Mouse (Mus musculus) kidney, postnatal 0 days (tissue): ENCODE measurements around the gene Trim61. TPM values are rescaled to one million over a fixed set of nuclear protein-coding genes. Genes with fewer than 3 reads are reported as not detected.
"Not testable (repeated sequence)": the region's sequence is repeated elsewhere in the genome, so short reads cannot be mapped to it uniquely, and the experiment has no call there.

Experiments
- ATAC-seq: fragments of 200-750 bp; cut with Nextera tagmentation; replicated peaks from 2 replicates; pipeline ENCODE4 v1.8.0; 2017; ENCODE audit warnings: low read depth, moderate number of reproducible peaks, moderate TSS enrichment, moderate library complexity; ENCODE audit not compliant: low FRiP score
- DNase-seq: peaks from one replicate; pipeline ENCODE4 v3.0.0-alpha.2; 2016; ENCODE audit warnings: low spot score
- H3K27ac ChIP-seq: fragments of 300-500 bp; sonication (generic); 2 replicates; pipeline ENCODE4 v1.5.1; 2014; ENCODE audit warnings: mild to moderate bottlenecking
- H3K27me3 ChIP-seq: fragments of 300-500 bp; sonication (generic); 2 replicates; pipeline ENCODE4 v1.6.1; 2014; ENCODE audit warnings: low read length, mixed read lengths; ENCODE audit not compliant: insufficient read depth
- H3K36me3 ChIP-seq: fragments of 300-500 bp; sonication (generic); 2 replicates; pipeline ENCODE4 v1.6.1; 2014; ENCODE audit warnings: low read length, mixed read lengths; ENCODE audit not compliant: insufficient read depth
- H3K4me1 ChIP-seq: fragments of 300-500 bp; sonication (generic); replicated peaks from 2 replicates; pipeline ENCODE4 v1.6.1; 2014; ENCODE audit warnings: antibody characterized with exemption, low read length, mixed read lengths; ENCODE audit not compliant: insufficient read depth
- H3K4me2 ChIP-seq: fragments of 300-500 bp; sonication (generic); 2 replicates; pipeline ENCODE4 v1.6.1; 2014; ENCODE audit warnings: mild to moderate bottlenecking, low read length, moderate library complexity, mixed read lengths
- H3K4me3 ChIP-seq: fragments of 300-500 bp; sonication (generic); replicated peaks from 2 replicates; pipeline ENCODE4 v1.5.1; 2014; ENCODE audit warnings: low read depth, low read length
- H3K9ac ChIP-seq: fragments of 300-500 bp; sonication (generic); 2 replicates; pipeline ENCODE4 v1.6.1; 2014; ENCODE audit warnings: low read depth, low read length
- H3K9me3 ChIP-seq: fragments of 300-500 bp; sonication (generic); replicated peaks from 2 replicates; pipeline ENCODE4 v1.6.1; 2016; ENCODE audit warnings: low read length, inconsistent platforms, mixed read lengths
- CTCF ChIP-seq: IDR thresholded peaks from 2 replicates; pipeline ENCODE4 v1.5.1; 2016; ENCODE audit warnings: antibody characterized with exemption, low read depth, mild to moderate bottlenecking, moderate library complexity
- WGBS: fragments of 180-500 bp; shearing (Covaris S2); extraction: QIAGEN DNeasy Blood & Tissue Kit; methylation state at CpG from one replicate; pipeline ENCODE4 v1.1.7; 2014; 5-methylcytosine and 5-hydroxymethylcytosine counted together
- polyA plus RNA-seq: library from polyadenylated mRNA; unstranded; fragments of >200 nt; fragmentation: Nextera tagmentation; extraction: Ambion mirVana; gene quantifications from 2 replicates; pipeline ENCODE4 v1.2.1, GENCODE M21; 2015

The Trim61 gene
- polyA plus RNA-seq, 1 experiment from 2014 or later: 0.53 TPM

- Histone ChIP-seq H3K9me3 (no peaks in the 10 kb centered on the region), H3K4me3 (no peak overlapping the region), H3K27ac (no peak overlapping the region), H3K4me2 (no peak overlapping the region), H3K4me1 (no peaks in the 10 kb centered on the region), H3K9ac (no peak overlapping the region), H3K27me3 (no peaks in the 10 kb centered on the region), H3K36me3 (no peaks in the 10 kb centered on the region)
- WGBS: 45% methylated on average over 8 of the region's 8 CpGs
- peak; percentile 65 for DNase-seq
- ATAC-seq: no peak
- TF ChIP-seq CTCF: peak; percentile 83
Measured at GRCm38 (mm10) chr8:65022485-65022884, 4.2 kb upstream of the Trim61 start.

GRCm38 (mm10) chr8:65007616-65008015, 10.7 kb downstream of the Trim61 start:
- not testable (repeated sequence) for H3K36me3 ChIP-seq, H3K9ac ChIP-seq, H3K27me3 ChIP-seq, H3K27ac ChIP-seq, DNase-seq, H3K9me3 ChIP-seq, H3K4me2 ChIP-seq, ATAC-seq, H3K4me1 ChIP-seq, H3K4me3 ChIP-seq
- 75% methylated on average over 6 of the region's 6 CpGs for WGBS

GRCm38 (mm10) chr8:64998806-64999365, 19.4 kb downstream of the Trim61 start:
- Histone ChIP-seq H3K27ac (no peak overlapping the region), H3K4me3 (no peak overlapping the region), H3K36me3 (no peaks in the 10 kb centered on the region), H3K4me2 (no peak overlapping the region), H3K9me3 (no peaks in the 10 kb centered on the region), H3K27me3 (no peaks in the 10 kb centered on the region), H3K9ac (no peak overlapping the region), H3K4me1 (no peaks in the 10 kb centered on the region)
- 84% methylated on average over 4 of the region's 4 CpGs for WGBS
- no peak for TF ChIP-seq CTCF
- DNase-seq: no peak
- ATAC-seq: no peak

- Histone ChIP-seq H3K9ac (no peak within 1 kb of the TSS), H3K36me3 (no peaks in the 10 kb centered on the region), H3K27ac (no peak within 1 kb of the TSS), H3K4me3 (no peak within 1 kb of the TSS), H3K4me1 (no peaks in the 10 kb centered on the region), H3K4me2 (no peak within 1 kb of the TSS), H3K27me3 (no peaks in the 10 kb centered on the region), H3K9me3 (no peaks in the 10 kb centered on the region)
- no peak for ATAC-seq
- 81% methylated on average over 4 of the region's 4 CpGs for WGBS
- no peak for TF ChIP-seq CTCF
- DNase-seq: no peak
Measured at GRCm38 (mm10) chr8:64987731-64988130, 30.6 kb downstream of the Trim61 start, which contains the start of gene Trim75. Gene Trim75, minus strand, starts transcription at chr8:64987831.

- Histone ChIP-seq H3K27me3 (no peaks in the 10 kb centered on the region), H3K27ac (no peak overlapping the region), H3K36me3 (no peaks in the 10 kb centered on the region), H3K4me2 (no peak overlapping the region), H3K9ac (no peak overlapping the region), H3K4me1 (no peaks in the 10 kb centered on the region), H3K4me3 (no peak overlapping the region), H3K9me3 (no peaks in the 10 kb centered on the region)
- DNase-seq (no peak), ATAC-seq (no peak)
- WGBS: 67% methylated on average over 20 of the region's 20 CpGs
- TF ChIP-seq CTCF: no peak
Measured at GRCm38 (mm10) chr8:64983150-64983897, 35.0 kb downstream of the Trim61 start.

Other genes with a start within 250 kb of the Trim61 start
- 18.2 and 20.9 TPM in 2 replicates for gene Klhl2, start 168.5 kb downstream of the Trim61 start, polyA plus RNA-seq
- gene Tmem192, start 71.3 kb downstream of the Trim61 start, polyA plus RNA-seq: 50.0 and 50.3 TPM in 2 replicates
- not detected in 2 replicates for gene Trim75, start 30.7 kb downstream of the Trim61 start, polyA plus RNA-seq
- 0.07 TPM in 1 of 2 replicates, not detected in the other for gene Trim60, start 61 bp upstream of the Trim61 start, polyA plus RNA-seq
- gene Apela, start 18.8 kb upstream of the Trim61 start, polyA plus RNA-seq: 25.6 and 28.7 TPM in 2 replicates
- not detected in 2 replicates for gene Gm10663, start 56.5 kb upstream of the Trim61 start, polyA plus RNA-seq
- gene BC030870, start 111.0 kb upstream of the Trim61 start, polyA plus RNA-seq: 0.29 and 0.32 TPM in 2 replicates